Mouse (Mus musculus) naive thymus-derived CD4-positive, alpha-beta T cell, adult 5 months (primary cell): Measurements from ENCODE around the gene Golga5. TPM values are rescaled to one million over a fixed set of nuclear protein-coding genes. Genes with fewer than 3 reads are reported as not detected.

Experiments used
- polyA plus RNA-seq: library from polyadenylated mRNA; unstranded; fragments of 100-300 nt; shearing (Covaris generic); gene quantifications from one replicate; pipeline ENCODE4 v1.2.1, GENCODE M21; 2017

Golga5 gene
- 53.0 TPM for polyA plus RNA-seq

DNA sequence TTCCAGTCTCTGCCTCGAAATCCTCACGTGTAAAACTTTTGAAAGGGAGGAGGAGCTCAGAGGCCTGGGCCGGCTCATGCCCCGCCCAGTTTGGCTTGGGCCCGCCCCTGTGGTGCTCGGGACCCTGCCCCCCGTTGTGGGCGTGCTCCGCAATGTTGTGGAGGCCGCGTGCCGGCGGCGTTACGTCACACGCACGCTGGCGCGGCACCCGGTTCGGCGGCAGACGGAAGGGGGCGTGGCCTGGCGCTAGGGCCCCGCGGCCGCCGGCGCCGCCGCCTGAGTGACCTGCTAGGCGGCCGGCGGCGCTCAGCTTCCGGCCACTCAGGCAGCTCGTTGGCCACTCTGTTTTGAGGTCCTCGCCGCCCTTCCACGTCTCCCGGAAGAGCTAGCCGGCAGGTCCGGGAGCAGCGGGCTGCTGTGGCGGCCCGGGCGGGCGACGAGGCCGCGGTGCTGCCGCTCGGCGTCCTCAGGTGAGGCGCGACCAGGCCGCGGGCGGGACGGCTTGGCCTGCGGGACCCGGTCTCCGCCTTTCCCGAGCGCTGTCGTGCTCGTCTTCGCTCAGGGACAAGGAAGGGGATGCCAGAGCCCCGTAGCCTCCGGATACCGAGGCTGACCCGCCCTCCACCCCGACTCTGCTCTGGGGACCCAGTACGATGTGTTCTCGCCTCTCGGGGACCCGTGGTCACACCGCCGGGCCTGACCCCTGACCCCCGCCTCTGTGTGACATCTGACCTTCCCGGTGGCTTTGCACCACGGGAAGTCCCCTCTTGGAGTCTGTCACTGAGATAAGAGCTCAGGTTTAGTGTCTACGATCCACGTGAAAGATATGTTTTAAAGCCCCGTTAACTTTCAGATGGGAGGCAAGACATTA lies at the start of gene Golga5:
TSS of gene Golga5 (plus strand) at position 242 of the 871 bp plus-strand sequence.

DNA sequence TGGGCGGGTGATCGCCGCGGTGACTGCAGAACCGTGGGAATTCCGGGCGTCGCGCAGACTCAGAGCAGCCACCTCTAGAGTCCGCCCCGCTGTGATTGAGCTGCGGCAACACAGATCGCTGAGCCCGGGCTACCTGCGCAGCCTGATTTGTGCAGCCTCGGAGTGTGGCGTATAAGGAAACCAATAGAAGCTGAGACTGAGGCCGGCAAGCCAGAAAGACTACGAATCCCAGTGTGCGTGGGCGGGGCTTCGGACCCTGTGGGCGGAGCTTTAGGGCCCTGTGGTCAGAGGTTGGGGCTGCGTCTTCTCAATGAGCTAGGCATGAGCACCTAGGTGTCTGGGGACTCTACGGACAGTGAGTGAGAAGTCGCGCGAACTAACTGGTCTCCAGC lies 29.3 kb upstream of the Golga5 start, which contains the start of gene Lgmn:
TSS of gene Lgmn (minus strand) at position 182 of the 392 bp plus-strand sequence.

Other genes starting within 250 kb of the Golga5 start
- 59.2 TPM for gene Rin3, start 186.1 kb upstream of the Golga5 start, polyA plus RNA-seq
- gene Lgmn, start 29.3 kb upstream of the Golga5 start, polyA plus RNA-seq, result 12.4 TPM
- gene Chga, start 85.8 kb downstream of the Golga5 start, polyA plus RNA-seq, result not detected
- 42.5 TPM for gene Itpk1, start 235.8 kb downstream of the Golga5 start, polyA plus RNA-seq